Mouse (Mus musculus): ENCODE data around the gene Crmp1.

GRCm38 (mm10) chr5:37254523-37254922 is 12.8 kb downstream of the Crmp1 start:
- TF ChIP-seq CTCF (IDR thresholded peaks at IDR 0.05) (no peak), EP300 (IDR thresholded peaks at IDR 0.05) (no peak)
